ENCODE assay signal across 8 mouse cellular contexts in genomic region chr19:15984449-15985171, GRCm38 (mm10). TPM values are rescaled to one million over a fixed set of nuclear protein-coding genes. Genes with fewer than 3 reads are reported as not detected.
DNase-seq lines count a peak whose midpoint lies in the region; ATAC-seq and TF ChIP-seq lines count a peak whose summit lies in the region.

Gene Cep78, minus strand, starts transcription at chr19:15984989.

- H3K36me3 ChIP-seq in E14TG2a.4 (ENCODE audit: insufficient read depth, low read length): peaks cover 36% of the 10 kb centered on the region
- H3K36me3 ChIP-seq in forebrain, embryonic 13.5 days (ENCODE audit: poor library complexity, severe bottlenecking): peaks cover 15% of the 10 kb centered on the region
- H3K36me3 ChIP-seq in neural tube, embryonic 15.5 days: peaks cover 3% of the 10 kb centered on the region; the same call in 1 of the 2 replicates

- H3K27me3 ChIP-seq in E14TG2a.4 (ENCODE audit: insufficient read depth, low read length): no peaks in the 10 kb centered on the region
- no peaks in the 10 kb centered on the region for H3K27me3 ChIP-seq in forebrain, embryonic 13.5 days
- no peaks in the 10 kb centered on the region for H3K27me3 ChIP-seq in neural tube, embryonic 15.5 days (replicated peaks)

- peak; percentile 88 for DNase-seq in c-Kit-positive CD71-positive TER-119-positive erythroid progenitor cells, embryonic 14.5 days (ENCODE audit: low spot score)
- peak; percentile 95 to 96 for DNase-seq in heart, postnatal 14 days
- peak; percentile 91 for DNase-seq in layer of hippocampus, adult 11-12 months (ENCODE audit: low spot score)
- DNase-seq in lung, adult 18-20 months: peak; percentile 89 to 91
- peak; percentile 90 for DNase-seq in testis, postnatal 14 days (ENCODE audit: low spot score)

- no peaks in the 10 kb centered on the region for H3K9me3 ChIP-seq in E14TG2a.4 (ENCODE audit: low read length)
- no peaks in the 10 kb centered on the region for H3K9me3 ChIP-seq in forebrain, embryonic 13.5 days (replicated peaks)
- no peaks in the 10 kb centered on the region for H3K9me3 ChIP-seq in neural tube, embryonic 15.5 days (replicated peaks)

- H3K4me1 ChIP-seq in E14TG2a.4 (replicated peaks; ENCODE audit: low read depth, low read length): peaks cover 38% of the 10 kb centered on the region
- peaks cover 35% of the 10 kb centered on the region for H3K4me1 ChIP-seq in forebrain, embryonic 13.5 days
- peaks cover 33% of the 10 kb centered on the region for H3K4me1 ChIP-seq in neural tube, embryonic 15.5 days

- H3K9ac ChIP-seq in forebrain, embryonic 13.5 days: peak within 1 kb of the TSS; percentile 96
- peak within 1 kb of the TSS; percentile 80 for H3K9ac ChIP-seq in neural tube, embryonic 15.5 days (replicated peaks)

- peak within 1 kb of the TSS; percentile 93 for H3K27ac ChIP-seq in forebrain, embryonic 13.5 days
- H3K27ac ChIP-seq in neural tube, embryonic 15.5 days (replicated peaks): peak within 1 kb of the TSS; percentile 92

- intact Hi-C loops in heart, postnatal 14 days (cut with DNase I): no loop called here

- no peak for TF ChIP-seq CTCF in E14TG2a.4 (conservative IDR thresholded peaks at IDR 0.05; ENCODE audit: low read length)

- peak within 1 kb of the TSS; percentile 97 for H3K4me3 ChIP-seq in E14TG2a.4 (replicated peaks; ENCODE audit: low read length)
- peak within 1 kb of the TSS; percentile 86 for H3K4me3 ChIP-seq in forebrain, embryonic 13.5 days
- H3K4me3 ChIP-seq in neural tube, embryonic 15.5 days (replicated peaks): peak within 1 kb of the TSS; percentile 81

- ATAC-seq in forebrain, embryonic 13.5 days: peak; percentile 94
- peak; percentile 95 for ATAC-seq in neural tube, embryonic 15.5 days (ENCODE audit: low FRiP score)

- H3K4me2 ChIP-seq in forebrain, embryonic 13.5 days: peak within 1 kb of the TSS; percentile 71
- peak within 1 kb of the TSS; percentile 63 for H3K4me2 ChIP-seq in neural tube, embryonic 15.5 days

- WGBS in forebrain, embryonic 13.5 days: under 1% methylated on average over 88 of the region's 88 CpGs
- WGBS in neural tube, embryonic 15.5 days: under 1% methylated on average over 82 of the region's 88 CpGs

RNA-seq across cellular contexts. Expression of gene Cep78, which starts in this region (rescaled TPM):
- 49.9 and 57.5 TPM in 2 replicates for polyA plus RNA-seq in forebrain, embryonic 13.5 days (2015; fragmentation: Nextera tagmentation; extraction: Ambion mirVana)
- 1 to 10 TPM; 3.2 to 3.7 TPM for total RNA-seq in heart, postnatal 14 days (2021)
- polyA plus RNA-seq in neural tube, embryonic 15.5 days (2015; fragmentation: Nextera tagmentation; extraction: Ambion mirVana): 25.7 and 25.9 TPM in 2 replicates

Comparison
In these comparisons a context has a peak if more than half of its experiments do, and no peak if none do; other contexts are left out.
1. Peak in every context shown above with its lines: DNase-seq, ATAC-seq, H3K4me3 ChIP-seq and H3K27ac ChIP-seq.